Mouse (Mus musculus): ENCODE measurements around the gene Tcea2. TPM values are rescaled to one million over a fixed set of nuclear protein-coding genes. Genes with fewer than 3 reads are reported as not detected.

Tcea2 gene
- polyA plus RNA-seq, 1 experiment from 2014 or later, result 30.0 TPM

- no peak overlapping the region for H3K9ac ChIP-seq
Observed at GRCm38 (mm10) chr2:181692304-181692703, 12.2 kb downstream of the Tcea2 start.

GRCm38 (mm10) chr2:181693339-181694280 is 13.5 kb downstream of the Tcea2 start, which contains the start of gene Rgs19:
Rgs19 (minus strand) TSS chr2:181693977.
- H3K9me3 ChIP-seq, result no peaks in the 10 kb centered on the region
- WGBS, result under 1% methylated on average over 75 of the region's 75 CpGs
- peaks cover 10% of the 10 kb centered on the region for H3K36me3 ChIP-seq
- peak within 1 kb of the TSS; percentile 61 for H3K4me3 ChIP-seq
- H3K9ac ChIP-seq, result peak within 1 kb of the TSS; percentile 72
- H3K4me2 ChIP-seq (replicated peaks), result peak within 1 kb of the TSS; percentile 91
- no peak within 1 kb of the TSS for H3K27ac ChIP-seq
- H3K4me1 ChIP-seq, result peaks cover 13% of the 10 kb centered on the region
- H3K27me3 ChIP-seq (replicated peaks), result no peaks in the 10 kb centered on the region
- ATAC-seq (ENCODE audit: low FRiP score, low read depth), result peak; percentile 78

More at GRCm38 (mm10) chr2:181692304-181692703, 12.2 kb downstream of the Tcea2 start:
- Histone ChIP-seq H3K4me3 (no peak overlapping the region), H3K4me1 (peaks cover 13% of the 10 kb centered on the region), H3K36me3 (peaks cover 21% of the 10 kb centered on the region), H3K27ac (no peak overlapping the region), H3K4me2 (replicated peaks) (peak overlapping the region; percentile 91; the same call in 1 of the 2 replicates), H3K9me3 (no peaks in the 10 kb centered on the region), H3K27me3 (replicated peaks) (no peaks in the 10 kb centered on the region)
- 95% methylated on average over 3 of the region's 3 CpGs for WGBS
- no peak for ATAC-seq (ENCODE audit: low FRiP score, low read depth)

- no peak overlapping the region for H3K4me2 ChIP-seq (replicated peaks)
- no peak for ATAC-seq (ENCODE audit: low FRiP score, low read depth)
- no peaks in the 10 kb centered on the region for H3K27me3 ChIP-seq (replicated peaks)
- 85% methylated on average over 3 of the region's 3 CpGs for WGBS
- H3K9ac ChIP-seq, result no peak overlapping the region
- no peak overlapping the region for H3K27ac ChIP-seq
- H3K9me3 ChIP-seq, result no peaks in the 10 kb centered on the region
- 0 out of 2 replicates have a peak, but pooled peaks cover 1% of the 10 kb centered on the region for H3K36me3 ChIP-seq
- H3K4me1 ChIP-seq, result peaks cover 13% of the 10 kb centered on the region
- H3K4me3 ChIP-seq, result peak overlapping the region; percentile 61; the same call in 1 of the 2 replicates
Observed at GRCm38 (mm10) chr2:181694581-181694980, 14.5 kb downstream of the Tcea2 start.

GRCm38 (mm10) chr2:181695776-181696175 is 15.7 kb downstream of the Tcea2 start:
- Histone ChIP-seq H3K27ac (no peak overlapping the region), H3K4me1 (peaks cover 13% of the 10 kb centered on the region), H3K9me3 (no peaks in the 10 kb centered on the region), H3K4me3 (no peak overlapping the region), H3K9ac (no peak overlapping the region), H3K36me3 (no peaks in the 10 kb centered on the region), H3K4me2 (replicated peaks) (no peak overlapping the region), H3K27me3 (replicated peaks) (no peaks in the 10 kb centered on the region)
- ATAC-seq (ENCODE audit: low FRiP score, low read depth), result no peak
- WGBS, result 67% methylated on average over 1 of the region's 1 CpGs

- Histone ChIP-seq H3K36me3 (no peaks in the 10 kb centered on the region), H3K9ac (no peak overlapping the region), H3K4me3 (no peak overlapping the region), H3K27ac (no peak overlapping the region), H3K9me3 (no peaks in the 10 kb centered on the region), H3K27me3 (replicated peaks) (no peaks in the 10 kb centered on the region), H3K4me2 (replicated peaks) (no peak overlapping the region), H3K4me1 (peaks cover 13% of the 10 kb centered on the region)
- no peak for ATAC-seq (ENCODE audit: low FRiP score, low read depth)
- 70% methylated on average over 33 of the region's 33 CpGs for WGBS
Observed at GRCm38 (mm10) chr2:181696801-181697420, 16.8 kb downstream of the Tcea2 start.

GRCm38 (mm10) chr2:181698241-181698640 is 18.1 kb downstream of the Tcea2 start, which contains the start of gene Lkaaear1:
Lkaaear1 (minus strand) TSS chr2:181698442.
- no peak for ATAC-seq (ENCODE audit: low FRiP score, low read depth)
- Histone ChIP-seq H3K9ac (no peak within 1 kb of the TSS), H3K27ac (no peak within 1 kb of the TSS), H3K36me3 (no peaks in the 10 kb centered on the region), H3K4me3 (no peak within 1 kb of the TSS), H3K27me3 (replicated peaks) (no peaks in the 10 kb centered on the region), H3K4me1 (peaks cover 5% of the 10 kb centered on the region; the same call in 1 of the 2 replicates), H3K9me3 (no peaks in the 10 kb centered on the region), H3K4me2 (replicated peaks) (no peak within 1 kb of the TSS)
- WGBS, result 38% methylated on average over 5 of the region's 5 CpGs

- no peaks in the 10 kb centered on the region for H3K36me3 ChIP-seq
- no peaks in the 10 kb centered on the region for H3K27me3 ChIP-seq (replicated peaks)
- no peak overlapping the region for H3K9ac ChIP-seq
- 45% methylated on average over 4 of the region's 4 CpGs for WGBS
- H3K4me1 ChIP-seq, result no peaks in the 10 kb centered on the region
- no peak overlapping the region for H3K4me3 ChIP-seq
- ATAC-seq (ENCODE audit: low FRiP score, low read depth), result no peak
- H3K4me2 ChIP-seq (replicated peaks), result no peak overlapping the region
- H3K27ac ChIP-seq, result no peak overlapping the region
- no peaks in the 10 kb centered on the region for H3K9me3 ChIP-seq
Observed at GRCm38 (mm10) chr2:181706668-181707067, 26.6 kb downstream of the Tcea2 start.

GRCm38 (mm10) chr2:181713749-181714148 is 33.6 kb downstream of the Tcea2 start:
- ATAC-seq (ENCODE audit: low FRiP score, low read depth), result peak; percentile 38
- Histone ChIP-seq H3K4me1 (peaks cover 9% of the 10 kb centered on the region), H3K4me2 (replicated peaks) (peak overlapping the region; percentile 58), H3K9me3 (no peaks in the 10 kb centered on the region), H3K27me3 (replicated peaks) (no peaks in the 10 kb centered on the region), H3K27ac (no peak overlapping the region), H3K9ac (no peak overlapping the region), H3K4me3 (no peak overlapping the region), H3K36me3 (no peaks in the 10 kb centered on the region)
- 49% methylated on average over 1 of the region's 1 CpGs for WGBS

GRCm38 (mm10) chr2:181714903-181715326 is 34.8 kb downstream of the Tcea2 start, which contains the start of gene Oprl1:
Oprl1 (plus strand) TSS chr2:181715016.
- 0 out of 2 replicates have a peak, but pooled peaks cover 4% of the 10 kb centered on the region for H3K36me3 ChIP-seq
- no peaks in the 10 kb centered on the region for H3K27me3 ChIP-seq (replicated peaks)
- peak; percentile 43; the same call in 1 of the 2 replicates for ATAC-seq (ENCODE audit: low FRiP score, low read depth)
- peak within 1 kb of the TSS; percentile 58 for H3K4me2 ChIP-seq (replicated peaks)
- H3K27ac ChIP-seq, result peak within 1 kb of the TSS; percentile 47
- 3% methylated on average over 7 of the region's 7 CpGs for WGBS
- H3K9ac ChIP-seq, result peak within 1 kb of the TSS; percentile 62
- H3K9me3 ChIP-seq, result no peaks in the 10 kb centered on the region
- peaks cover 9% of the 10 kb centered on the region for H3K4me1 ChIP-seq
- peak within 1 kb of the TSS; percentile 43 for H3K4me3 ChIP-seq

- Histone ChIP-seq H3K36me3 (peaks cover 4% of the 10 kb centered on the region; the same call in 1 of the 2 replicates), H3K9me3 (no peaks in the 10 kb centered on the region), H3K27me3 (replicated peaks) (no peaks in the 10 kb centered on the region), H3K4me2 (replicated peaks) (peak overlapping the region; percentile 58), H3K4me1 (peaks cover 9% of the 10 kb centered on the region), H3K4me3 (peak overlapping the region; percentile 43), H3K27ac (peak overlapping the region; percentile 47; the same call in 1 of the 2 replicates), H3K9ac (peak overlapping the region; percentile 62)
- WGBS, result 83% methylated on average over 3 of the region's 3 CpGs
- ATAC-seq (ENCODE audit: low FRiP score, low read depth), result peak; percentile 14; the same call in 1 of the 2 replicates
Observed at GRCm38 (mm10) chr2:181715382-181715781, 35.3 kb downstream of the Tcea2 start.

- Histone ChIP-seq H3K4me3 (no peak overlapping the region), H3K9me3 (no peaks in the 10 kb centered on the region), H3K27ac (no peak overlapping the region), H3K36me3 (peaks cover 4% of the 10 kb centered on the region; the same call in 1 of the 2 replicates), H3K4me1 (peaks cover 9% of the 10 kb centered on the region), H3K27me3 (replicated peaks) (no peaks in the 10 kb centered on the region), H3K4me2 (replicated peaks) (peak overlapping the region; percentile 58), H3K9ac (no peak overlapping the region)
- no peak for ATAC-seq (ENCODE audit: low FRiP score, low read depth)
- 73% methylated on average over 3 of the region's 3 CpGs for WGBS
Observed at GRCm38 (mm10) chr2:181716991-181717390, 36.9 kb downstream of the Tcea2 start.

GRCm38 (mm10) chr2:181720061-181720460 is 40.0 kb downstream of the Tcea2 start:
- H3K27ac ChIP-seq, result no peak overlapping the region
- WGBS, result 43% methylated on average over 3 of the region's 3 CpGs
- H3K36me3 ChIP-seq, result peaks cover 4% of the 10 kb centered on the region; the same call in 1 of the 2 replicates

More at GRCm38 (mm10) chr2:181720061-181720460, 40.0 kb downstream of the Tcea2 start:
- ATAC-seq (ENCODE audit: low FRiP score, low read depth), result no peak
- Histone ChIP-seq H3K4me1 (no peaks in the 10 kb centered on the region; the same call in 1 of the 2 replicates), H3K9ac (no peak overlapping the region), H3K4me2 (replicated peaks) (no peak overlapping the region), H3K27me3 (replicated peaks) (no peaks in the 10 kb centered on the region), H3K4me3 (no peak overlapping the region), H3K9me3 (no peaks in the 10 kb centered on the region)

All from neural tube, embryonic 12.5 days (tissue).